Mouse (Mus musculus): ENCODE measurements around the gene Htr7. TPM values are rescaled to one million over a fixed set of nuclear protein-coding genes. Genes with fewer than 3 reads are reported as not detected.

Htr7 gene
- polyA plus RNA-seq, 1 experiment from 2014 or later, result 11.7 TPM

Other genes starting within 250 kb of the Htr7 start
- gene Rpp30, start 26.2 kb upstream of the Htr7 start, polyA plus RNA-seq (2015; fragmentation: Nextera tagmentation; extraction: Ambion mirVana), result 66.6 and 73.3 TPM in 2 replicates
- gene Ankrd1, start 62.6 kb upstream of the Htr7 start, polyA plus RNA-seq (2015; fragmentation: Nextera tagmentation; extraction: Ambion mirVana), result not detected in 2 replicates